Mouse (Mus musculus) heart, postnatal 0 days (tissue): ENCODE measurements at regions not wholly inside any gene's neighbourhood (a gene's known extent, or its start where the extent isn't known, plus 50 kb on each side); places are given as distances from the start of the nearest gene placed in this dataset.
A peak's percentile ranks its signal among the peaks of the same experiment; 100 is the strongest.

Experiments
- ATAC-seq: fragments of 200-750 bp; cut with Nextera tagmentation; 2 replicates; pipeline ENCODE4 v1.8.0; 2017; ENCODE audit warnings: low read depth, moderate number of reproducible peaks, moderate library complexity; ENCODE audit not compliant: insufficient read depth
- DNase-seq: peaks from one replicate; pipeline ENCODE4 v3.0.0-alpha.2; 2016; ENCODE audit warnings: low spot score
- H3K27ac ChIP-seq: fragments of 300-500 bp; sonication (generic); 2 replicates; pipeline ENCODE4 v1.5.1; 2014; ENCODE audit warnings: low read depth, mild to moderate bottlenecking
- H3K27me3 ChIP-seq: fragments of 300-500 bp; sonication (generic); 2 replicates; pipeline ENCODE4 v1.6.1; 2014; ENCODE audit warnings: low read length, mixed read lengths; ENCODE audit not compliant: control insufficient read depth, insufficient read depth
- H3K36me3 ChIP-seq: fragments of 300-500 bp; sonication (generic); replicated peaks from 2 replicates; pipeline ENCODE4 v1.6.1; 2014; ENCODE audit warnings: low read length, mixed read lengths; ENCODE audit not compliant: control insufficient read depth, insufficient read depth
- H3K4me1 ChIP-seq: fragments of 300-500 bp; sonication (generic); 2 replicates; pipeline ENCODE4 v1.6.1; 2014; ENCODE audit warnings: antibody characterized with exemption; ENCODE audit not compliant: control insufficient read depth, insufficient read depth
- H3K4me2 ChIP-seq: fragments of 300-500 bp; sonication (generic); 2 replicates; pipeline ENCODE4 v1.6.1; 2014; ENCODE audit warnings: low read depth, mild to moderate bottlenecking, low read length, moderate library complexity
- H3K4me3 ChIP-seq: fragments of 300-500 bp; sonication (generic); 2 replicates; pipeline ENCODE4 v1.5.1; 2014; ENCODE audit warnings: low read depth, low read length
- H3K9ac ChIP-seq: fragments of 300-500 bp; sonication (generic); replicated peaks from 2 replicates; pipeline ENCODE4 v1.6.1; 2014; ENCODE audit warnings: low read depth, low read length, mixed read lengths
- H3K9me3 ChIP-seq: fragments of 300-500 bp; sonication (generic); replicated peaks from 2 replicates; pipeline ENCODE4 v1.6.1; 2016; ENCODE audit warnings: low read length; ENCODE audit not compliant: control insufficient read depth
- CTCF ChIP-seq: IDR thresholded peaks from 2 replicates; pipeline ENCODE4 v1.5.1; 2016; ENCODE audit warnings: antibody characterized with exemption, control low read depth, low read depth
- EP300 ChIP-seq: IDR thresholded peaks from 2 replicates; pipeline ENCODE4 v1.6.1; 2016; ENCODE audit warnings: antibody characterized with exemption, low read depth
- WGBS: fragments of 180-500 bp; shearing (Covaris S2); extraction: QIAGEN DNeasy Blood & Tissue Kit; methylation state at CpG from one replicate; pipeline ENCODE4 v1.1.7; 2014; 5-methylcytosine and 5-hydroxymethylcytosine counted together

DNA sequence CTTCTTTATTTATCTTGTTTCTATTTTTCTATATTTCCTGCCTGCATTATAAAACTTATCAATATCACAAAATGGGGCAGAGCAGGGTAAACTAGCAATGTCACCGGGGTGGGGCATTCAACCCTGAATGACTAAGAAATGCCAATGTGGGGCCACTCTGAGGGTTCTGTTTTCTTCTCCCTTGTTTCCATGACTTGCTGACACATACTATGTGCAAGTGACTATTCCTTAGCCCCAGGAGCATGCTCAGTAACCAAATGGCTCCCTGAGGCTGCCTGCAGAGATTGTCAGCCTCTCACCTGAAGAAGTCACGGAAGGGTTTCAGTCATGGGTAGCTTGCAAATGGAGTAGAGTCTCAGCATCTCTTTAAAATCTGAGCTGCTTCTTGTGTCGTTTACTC lies 309.8 kb upstream of the Ubash3b start:
- Histone ChIP-seq H3K9ac (no peak overlapping the region), H3K4me1 (peaks cover 5% of the 10 kb centered on the region; the same call in 1 of the 2 replicates)
- 87% methylated on average over 3 of the region's 3 CpGs for WGBS

DNA sequence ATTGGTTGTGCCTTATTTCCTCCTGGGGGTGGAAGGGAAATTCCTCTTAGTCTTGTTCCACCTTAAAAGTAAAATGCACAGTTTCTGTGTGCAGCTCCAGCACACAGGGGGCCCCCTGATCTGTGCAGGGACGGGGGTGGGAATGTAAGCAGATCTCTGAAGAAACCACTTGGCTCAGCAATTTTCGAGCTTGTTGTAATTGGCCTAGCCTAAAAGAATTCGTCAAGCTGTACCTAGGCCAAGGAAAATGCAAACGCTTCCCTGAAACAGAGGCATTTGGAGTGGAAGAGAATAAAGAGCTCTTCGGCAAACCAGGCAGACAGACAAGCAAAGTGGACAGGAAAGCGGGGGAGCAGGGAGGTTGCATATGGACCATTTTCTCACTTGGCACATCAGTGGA lies 308.5 kb upstream of the Ubash3b start:
- Histone ChIP-seq H3K27ac (no peak overlapping the region), H3K9ac (no peak overlapping the region), H3K4me2 (no peak overlapping the region), H3K27me3 (no peaks in the 10 kb centered on the region), H3K4me3 (no peak overlapping the region), H3K36me3 (no peaks in the 10 kb centered on the region), H3K4me1 (peaks cover 5% of the 10 kb centered on the region; the same call in 1 of the 2 replicates), H3K9me3 (no peaks in the 10 kb centered on the region)
- no peak for TF ChIP-seq EP300
- TF ChIP-seq CTCF = no peak
- WGBS = 61% methylated on average over 6 of the region's 6 CpGs
- DNase-seq (peak; percentile 17), ATAC-seq (no peak)

More for the DNA sequence above, 309.8 kb upstream of the Ubash3b start:
- Histone ChIP-seq H3K4me2 (no peak overlapping the region), H3K9me3 (no peaks in the 10 kb centered on the region), H3K27ac (no peak overlapping the region), H3K27me3 (no peaks in the 10 kb centered on the region), H3K4me3 (no peak overlapping the region), H3K36me3 (no peaks in the 10 kb centered on the region)
- DNase-seq (no peak), ATAC-seq (no peak)
- TF ChIP-seq CTCF (no peak), EP300 (no peak)

- 78% methylated on average over 5 of the region's 5 CpGs for WGBS
- Histone ChIP-seq H3K9me3 (no peaks in the 10 kb centered on the region), H3K27ac (no peak overlapping the region), H3K4me2 (no peak overlapping the region), H3K27me3 (no peaks in the 10 kb centered on the region), H3K4me3 (no peak overlapping the region), H3K9ac (no peak overlapping the region), H3K4me1 (peaks cover 4% of the 10 kb centered on the region; the same call in 1 of the 2 replicates), H3K36me3 (no peaks in the 10 kb centered on the region)
- DNase-seq (no peak), ATAC-seq (no peak)
- TF ChIP-seq EP300 (no peak), CTCF (no peak)
These were observed 307.9 kb upstream of the Ubash3b start for GRCm38 (mm10) chr9:41469414-41469813.

- Histone ChIP-seq H3K27ac (no peak overlapping the region), H3K9ac (no peak overlapping the region), H3K4me1 (no peaks in the 10 kb centered on the region), H3K27me3 (no peaks in the 10 kb centered on the region), H3K4me3 (no peak overlapping the region), H3K9me3 (no peaks in the 10 kb centered on the region), H3K4me2 (no peak overlapping the region), H3K36me3 (no peaks in the 10 kb centered on the region)
- 86% methylated on average over 8 of the region's 8 CpGs for WGBS
- ATAC-seq (no peak), DNase-seq (no peak)
- TF ChIP-seq CTCF (no peak), EP300 (no peak)
These were observed 302.7 kb upstream of the Ubash3b start for GRCm38 (mm10) chr9:41464057-41464685.

DNA sequence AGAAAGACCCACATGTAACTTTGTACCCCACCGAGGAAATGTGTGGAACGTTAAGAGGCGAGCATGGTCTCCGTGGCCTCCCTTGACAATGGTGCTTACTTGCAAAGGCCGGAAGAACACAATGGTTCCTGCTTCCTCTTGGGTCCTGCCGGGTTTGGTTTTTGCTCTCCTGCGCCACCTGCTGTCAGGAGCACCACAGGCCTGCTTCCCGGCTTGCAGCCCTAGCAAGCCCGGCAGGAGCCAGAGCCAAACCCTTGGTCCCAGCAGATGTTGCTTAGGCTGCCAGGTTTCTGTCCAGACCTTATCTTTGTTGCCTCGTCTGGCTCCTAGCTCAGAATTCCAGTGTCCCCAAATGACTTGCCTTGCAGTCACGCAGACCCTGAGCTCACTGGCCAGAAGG lies 300.2 kb upstream of the Ubash3b start:
- ATAC-seq = peak; percentile 98
- Histone ChIP-seq H3K36me3 (no peaks in the 10 kb centered on the region), H3K27me3 (no peaks in the 10 kb centered on the region), H3K4me1 (no peaks in the 10 kb centered on the region), H3K4me3 (no peak overlapping the region), H3K4me2 (no peak overlapping the region), H3K27ac (peak overlapping the region; percentile 52), H3K9me3 (no peaks in the 10 kb centered on the region), H3K9ac (no peak overlapping the region)
- TF ChIP-seq CTCF (peak; percentile 98), EP300 (peak; percentile 98)
- WGBS = 3% methylated on average over 11 of the region's 11 CpGs
- DNase-seq = peak; percentile 97

DNA sequence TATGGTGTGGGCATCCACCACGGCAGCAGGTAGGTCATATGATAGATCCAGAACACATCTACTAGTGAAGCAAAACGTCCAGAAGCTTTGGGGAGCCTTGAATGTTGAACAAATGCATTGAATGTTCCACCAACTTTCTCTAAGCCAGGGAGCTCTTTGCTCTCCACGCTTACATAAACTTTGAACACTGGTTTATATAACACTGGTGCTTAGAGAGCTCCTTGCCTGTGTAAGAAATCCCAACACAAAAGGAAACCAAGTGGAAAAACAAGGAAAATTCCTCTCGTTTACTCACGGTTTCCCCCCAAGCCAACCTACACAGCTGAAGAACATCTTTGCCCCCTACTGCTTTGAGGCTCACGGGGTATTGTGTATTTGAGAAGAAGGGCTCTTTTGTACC lies 299.2 kb upstream of the Ubash3b start:
- no peaks in the 10 kb centered on the region for H3K9me3 ChIP-seq
- H3K9ac ChIP-seq = no peak overlapping the region
- H3K27ac ChIP-seq = no peak overlapping the region
- H3K27me3 ChIP-seq = no peaks in the 10 kb centered on the region
- no peak overlapping the region for H3K4me2 ChIP-seq
- WGBS = 87% methylated on average over 6 of the region's 6 CpGs
- no peak overlapping the region for H3K4me3 ChIP-seq
- TF ChIP-seq CTCF = no peak
- TF ChIP-seq EP300 = no peak
- H3K4me1 ChIP-seq = no peaks in the 10 kb centered on the region
- DNase-seq = no peak
- no peaks in the 10 kb centered on the region for H3K36me3 ChIP-seq
- ATAC-seq = no peak
